Mouse (Mus musculus): ENCODE data around the gene Kalrn.
A peak's percentile ranks its signal among the peaks of the same experiment; 100 is the strongest.
"Not testable (repeated sequence)": the region's sequence is repeated elsewhere in the genome, so short reads cannot be mapped to it uniquely, and the experiment has no call there.

Kalrn gene

DNA sequence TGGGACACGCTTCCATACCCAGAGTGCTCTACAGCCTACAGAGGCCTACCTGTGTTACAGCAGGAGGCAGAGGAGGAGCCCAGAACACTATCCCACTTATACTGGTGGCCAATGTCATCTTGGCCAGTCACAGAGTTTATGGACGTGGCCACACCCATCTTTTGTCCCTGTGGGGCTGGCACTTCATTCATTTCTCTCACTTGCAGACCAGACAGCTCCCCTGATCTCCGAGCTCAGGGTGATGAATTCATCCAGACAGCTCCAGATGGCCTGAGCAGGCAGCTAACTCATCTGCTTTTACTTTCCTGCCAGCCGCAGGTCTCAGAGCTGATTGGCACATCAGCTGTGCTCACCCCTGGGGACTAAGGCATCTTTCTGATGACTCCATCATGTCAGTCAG lies 267.7 kb downstream of the Kalrn start:
- DNase-seq, result no peak

DNA sequence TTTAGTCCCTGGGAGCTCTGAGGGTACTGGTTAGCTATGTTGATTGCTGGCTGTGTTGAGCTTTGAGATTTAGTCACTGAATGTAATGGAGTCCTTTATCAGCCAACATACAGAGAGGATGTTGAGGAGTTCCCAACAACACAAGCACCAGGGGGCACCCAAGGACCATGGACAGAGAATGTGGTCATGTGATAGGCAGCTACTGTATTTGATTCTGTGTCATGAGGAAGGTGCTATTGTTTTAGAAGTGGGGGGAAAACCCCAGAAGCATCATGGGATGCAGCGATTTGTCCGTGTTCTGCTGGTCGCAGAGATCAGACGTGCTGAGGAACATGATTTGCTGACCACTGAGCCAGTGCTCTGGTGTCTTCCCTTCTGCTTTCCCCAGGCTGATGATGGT lies 269.5 kb downstream of the Kalrn start:
- DNase-seq, result not testable (repeated sequence)

- DNase-seq, result no peak
These were observed 270.8 kb downstream of the Kalrn start for GRCm38 (mm10) chr16:34302503-34302902.

DNA sequence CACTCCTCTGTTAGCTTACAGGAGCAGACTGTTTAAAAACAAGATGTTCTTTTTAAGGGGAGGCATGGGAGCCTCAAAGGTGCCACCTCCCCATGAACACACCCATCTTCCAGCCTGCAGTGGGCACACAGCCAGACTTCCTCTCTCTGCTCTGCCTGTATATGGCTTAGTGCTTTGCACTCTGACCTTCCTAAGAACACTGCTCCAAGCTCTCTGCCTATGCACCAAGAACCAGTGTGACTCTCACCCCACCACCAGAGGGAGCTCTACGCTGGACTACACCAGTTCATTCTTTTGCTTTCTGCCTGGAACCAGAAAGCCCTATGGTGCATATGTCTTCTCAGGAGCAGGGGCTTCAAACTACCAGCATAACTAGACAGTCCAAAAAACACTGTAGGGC lies 271.3 kb downstream of the Kalrn start:
- DNase-seq, result peak; percentile 46

- DNase-seq, result no peak
These were observed 274.1 kb downstream of the Kalrn start for GRCm38 (mm10) chr16:34299226-34299625.

DNA sequence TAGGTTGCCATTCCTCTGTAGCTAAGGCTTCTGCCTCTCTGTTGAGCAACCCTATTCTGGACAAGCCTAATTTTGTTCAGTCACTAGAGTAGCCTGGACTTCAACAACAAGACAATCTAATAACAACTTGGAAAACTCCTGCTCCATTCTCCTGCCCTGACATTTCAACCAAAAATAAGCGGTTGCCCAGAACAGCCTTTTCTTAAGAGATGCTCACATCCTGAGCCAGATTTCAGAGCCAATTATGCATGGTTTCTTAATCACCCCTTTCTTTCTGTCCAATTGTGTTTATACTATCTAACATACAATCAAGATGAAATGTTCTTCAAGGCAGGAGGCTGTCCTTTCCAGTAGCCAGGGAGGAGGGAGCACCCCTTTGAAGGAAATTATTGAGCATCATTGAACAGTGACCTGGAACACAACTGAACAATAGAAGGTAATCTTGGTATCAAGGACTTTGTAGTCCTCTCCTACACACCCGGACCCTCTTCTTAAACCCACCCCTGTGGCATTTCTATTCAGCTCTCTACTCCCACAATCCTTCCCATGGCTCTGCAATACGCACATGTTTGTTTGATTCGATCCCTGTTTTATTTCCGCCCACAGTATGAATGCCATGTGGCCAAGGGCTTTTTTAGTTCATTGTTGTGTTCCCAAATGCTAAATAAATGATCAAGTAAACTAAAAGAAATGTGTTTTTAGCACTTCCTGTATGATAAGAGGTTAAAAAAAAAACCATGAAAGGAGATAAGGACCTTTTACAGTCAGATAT lies 275.2 kb downstream of the Kalrn start:
- no peak for DNase-seq

GRCm38 (mm10) chr16:34294568-34294967 lies 278.8 kb downstream of the Kalrn start:
- no peak for DNase-seq

DNA sequence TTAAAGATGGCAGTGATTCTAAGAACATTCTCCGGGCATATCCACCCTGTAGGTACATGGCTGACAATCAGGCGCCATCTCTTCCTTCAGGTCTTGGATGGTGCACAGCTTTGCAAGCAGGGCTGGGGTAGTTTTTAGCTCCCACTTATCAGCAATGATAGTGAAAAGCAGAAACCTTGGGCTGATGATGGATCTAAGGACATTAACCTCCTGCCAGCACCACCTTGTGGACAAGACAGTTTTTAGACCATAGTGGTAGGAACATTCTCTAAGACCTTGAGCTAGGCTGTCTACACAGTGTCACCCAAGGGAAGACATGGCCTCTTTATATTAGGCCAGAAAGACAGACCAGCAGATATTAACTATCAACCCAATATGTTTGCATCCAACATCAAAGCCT lies 279.7 kb downstream of the Kalrn start:
- DNase-seq, result no peak

DNA sequence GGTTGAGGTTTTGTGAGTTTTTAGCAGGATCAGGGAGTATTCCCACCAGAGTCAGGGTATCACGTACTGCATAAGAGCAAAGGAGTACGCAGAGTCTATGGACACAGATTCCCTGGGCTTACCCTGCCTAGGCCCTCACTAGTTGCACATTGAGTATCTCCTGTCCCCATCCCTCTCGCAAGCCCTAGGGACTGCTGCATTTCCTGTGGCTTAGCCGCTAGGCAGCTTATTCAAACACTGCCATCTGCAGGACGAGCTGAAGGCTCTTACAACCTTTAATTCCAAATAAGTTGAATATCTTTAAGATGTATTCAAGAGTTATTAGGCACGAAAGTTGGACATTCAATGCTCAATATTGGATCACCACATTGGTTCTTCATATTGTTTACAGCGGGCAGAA lies 283.7 kb downstream of the Kalrn start:
- no peak for DNase-seq

DNA sequence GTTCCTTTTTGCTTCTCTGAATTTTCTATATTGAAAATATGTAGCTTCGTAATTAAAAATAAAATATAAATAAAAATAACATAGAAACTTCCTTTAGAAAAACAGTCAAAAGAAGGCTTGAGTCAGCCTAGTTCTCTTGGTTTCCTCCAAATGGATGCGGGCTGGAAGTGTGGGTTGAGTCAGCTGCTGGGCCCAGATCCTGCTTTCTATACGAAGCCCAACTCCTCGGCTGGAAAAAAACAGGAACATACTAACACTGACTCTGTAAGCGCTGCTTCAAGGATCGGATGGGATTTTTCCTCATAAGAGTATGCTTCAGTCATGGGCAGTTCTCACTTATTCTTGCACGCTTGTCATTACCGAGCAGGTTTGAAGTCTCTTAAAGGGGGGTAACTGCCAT lies 291.3 kb downstream of the Kalrn start:
- DNase-seq, result no peak

GRCm38 (mm10) chr16:34279654-34280383 lies 293.5 kb downstream of the Kalrn start:
- DNase-seq, result no peak

DNA sequence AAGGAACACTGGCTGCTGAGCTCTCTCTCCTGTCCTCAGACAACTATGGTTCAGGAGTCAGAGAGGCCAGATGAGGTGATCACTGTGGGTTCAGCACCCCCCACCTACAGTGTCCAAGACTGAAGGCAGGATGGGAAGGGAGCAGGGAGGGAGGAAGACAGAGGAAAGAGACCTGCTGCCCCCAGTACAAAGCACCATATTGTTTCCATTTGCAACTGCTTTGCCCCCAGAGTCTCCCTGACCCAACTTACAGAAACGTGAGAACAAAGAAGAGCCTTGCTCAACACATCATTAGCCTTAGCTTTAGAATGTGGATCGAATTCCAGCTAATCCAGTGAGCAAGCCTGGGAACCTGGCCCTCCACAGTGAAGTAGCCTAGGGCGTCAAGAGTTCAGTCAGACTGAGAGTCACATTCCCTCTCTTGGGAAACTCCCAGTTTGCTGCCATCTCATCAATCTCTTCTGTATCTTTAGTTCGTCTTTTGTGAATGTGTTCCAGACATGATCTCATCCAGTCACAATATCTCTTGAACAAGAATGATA lies 295.0 kb downstream of the Kalrn start:
- no peak for DNase-seq

GRCm38 (mm10) chr16:34274607-34275006 lies 298.7 kb downstream of the Kalrn start:
- no peak for DNase-seq

DNA sequence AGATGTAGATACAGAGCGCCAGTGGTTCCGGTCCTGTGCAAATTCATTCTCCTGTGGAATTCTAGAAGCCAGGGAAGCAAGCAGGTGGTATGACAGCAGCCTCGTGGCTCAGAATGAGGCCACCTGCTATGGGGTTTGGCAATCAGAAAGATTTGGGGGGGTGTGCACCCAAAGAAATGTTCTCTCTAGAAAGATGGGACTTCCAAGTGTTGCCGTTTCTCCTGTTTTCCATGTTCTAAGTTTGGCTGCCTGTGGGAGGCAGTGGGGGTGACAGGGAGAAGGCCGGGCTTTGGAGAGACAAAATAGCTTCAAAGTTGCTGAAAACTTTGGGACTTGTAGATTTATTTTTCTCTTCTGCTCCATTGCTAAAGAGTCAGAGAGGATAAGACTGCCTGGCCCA lies 301.9 kb downstream of the Kalrn start:
- DNase-seq, result no peak

GRCm38 (mm10) chr16:34270681-34271080 lies 302.7 kb downstream of the Kalrn start:
- no peak for DNase-seq

DNA sequence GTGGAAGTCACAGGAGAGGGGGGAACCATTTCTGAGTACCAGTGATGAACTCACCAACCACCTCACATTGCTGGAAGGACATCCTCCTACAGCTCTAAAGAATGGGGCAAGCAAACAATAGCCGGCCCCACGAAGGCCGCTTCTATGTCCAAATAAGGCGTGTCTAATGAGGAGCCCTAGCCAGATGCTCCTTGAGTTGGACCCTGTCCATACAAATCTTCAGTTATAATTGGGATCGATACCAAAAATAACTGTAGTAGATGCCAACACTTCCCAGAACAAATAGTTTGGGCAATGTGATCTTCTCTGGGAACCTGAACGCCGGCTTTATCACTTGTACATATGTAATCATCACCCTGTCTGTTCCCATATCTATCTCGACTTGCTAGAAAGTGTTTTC lies 303.7 kb downstream of the Kalrn start:
- DNase-seq, result no peak

DNA sequence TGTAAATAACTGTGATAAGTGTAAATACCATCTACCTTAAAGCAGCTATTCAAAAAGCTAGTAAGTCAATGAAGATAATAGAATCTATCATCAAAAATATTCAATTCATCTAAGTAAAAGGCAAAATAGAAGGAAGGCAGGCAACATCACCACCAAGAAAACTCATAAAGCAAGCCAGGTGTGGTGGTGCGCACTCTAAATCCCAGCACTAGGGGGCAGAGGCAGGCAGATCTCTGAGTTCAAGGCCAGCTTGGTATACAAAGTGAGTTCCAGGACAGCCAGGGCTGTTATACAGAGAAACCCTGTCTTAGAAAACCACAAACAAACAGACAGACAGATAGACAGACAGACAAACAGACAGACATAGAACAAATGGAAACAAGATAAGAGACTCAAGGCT lies 305.6 kb downstream of the Kalrn start:
- DNase-seq, result no peak

GRCm38 (mm10) chr16:34264671-34265070 lies 308.7 kb downstream of the Kalrn start:
- DNase-seq, result no peak

- peak; percentile 17 for DNase-seq
These were observed 310.4 kb downstream of the Kalrn start for GRCm38 (mm10) chr16:34262731-34263460.

GRCm38 (mm10) chr16:34260971-34261924 lies 312.1 kb downstream of the Kalrn start:
- no peak for DNase-seq

DNA sequence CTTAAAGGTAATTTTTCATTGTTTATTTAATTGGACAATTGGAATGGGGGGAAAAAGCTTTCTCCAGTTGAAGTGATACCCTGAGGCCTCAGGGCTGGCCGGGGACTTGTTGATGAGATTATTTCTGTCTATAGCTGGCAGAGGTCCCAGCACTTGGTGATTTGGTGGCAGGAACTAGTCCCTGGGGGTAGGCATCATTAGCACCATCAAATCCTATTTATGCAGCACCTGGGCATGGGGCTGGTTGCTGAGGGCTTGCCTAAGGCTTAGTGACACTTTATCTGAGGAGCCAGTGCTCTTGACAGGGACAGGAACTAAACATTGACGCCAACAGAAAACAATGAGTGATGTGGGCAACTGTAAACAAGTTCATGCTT lies 318.7 kb downstream of the Kalrn start:
- no peak for DNase-seq

- DNase-seq, result no peak
These were observed 319.2 kb downstream of the Kalrn start for GRCm38 (mm10) chr16:34254002-34254645.

Data from lung, postnatal 14 days (tissue).